Mouse (Mus musculus) MEL (cell line): ENCODE measurements around the gene Rpain. TPM values are rescaled to one million over a fixed set of nuclear protein-coding genes. Genes with fewer than 3 reads are reported as not detected.

Experiments
- DNase-seq: peaks from one replicate; pipeline ENCODE4 v3.0.0; 2011; ENCODE audit warnings: low read depth, low spot score
- H3K27ac ChIP-seq: 2 replicates; pipeline ENCODE4 v1.5.1; 2012; ENCODE audit warnings: low read depth, mild to moderate bottlenecking, control low read depth, low read length, moderate library complexity; ENCODE audit not compliant: control insufficient read depth
- H3K27me3 ChIP-seq, 2 experiments: fragments of 150-350 bp in 1 of 2; sonication (generic) in 1 of 2; 2 replicates each; pipeline ENCODE4 v1.6.1; 2012; ENCODE audit warnings: low read length in 2 of 2, mild to moderate bottlenecking in 2 of 2, improper control_type of control experiment in 1 of 2, moderate library complexity in 1 of 2; ENCODE audit not compliant: insufficient read depth in 2 of 2, control insufficient read depth in 1 of 2
- H3K36me3 ChIP-seq, 2 experiments: 2 replicates each; pipeline ENCODE4 v1.6.1; 2012 to 2014; ENCODE audit warnings: low read length in 2 of 2, improper control_type of control experiment in 1 of 2, inconsistent platforms in 1 of 2, mild to moderate bottlenecking in 1 of 2; ENCODE audit not compliant: insufficient read depth in 2 of 2, control insufficient read depth in 1 of 2
- H3K4me1 ChIP-seq, 2 experiments: fragments of 150-350 bp in 1 of 2; sonication (generic) in 1 of 2; 2 replicates each; pipeline ENCODE4 v1.6.1; 2012; ENCODE audit warnings: low read length in 2 of 2, improper control_type of control experiment in 1 of 2, mild to moderate bottlenecking in 1 of 2; ENCODE audit not compliant: insufficient read depth in 2 of 2, control insufficient read depth in 1 of 2
- H3K4me3 ChIP-seq, 2 experiments: fragments of 150-350 bp in 1 of 2; sonication (generic) in 1 of 2; 2 replicates each; pipeline ENCODE4 v1.5.1; 2012; ENCODE audit warnings: low read depth in 2 of 2, low read length in 2 of 2, mild to moderate bottlenecking in 2 of 2, moderate library complexity in 2 of 2, control low read depth in 1 of 2, improper control_type of control experiment in 1 of 2; ENCODE audit not compliant: control insufficient read depth in 1 of 2, insufficient read depth in 1 of 2
- H3K79me2 ChIP-seq: 2 replicates; pipeline ENCODE4 v1.6.1; 2012; ENCODE audit warnings: mild to moderate bottlenecking, low read length, moderate library complexity; ENCODE audit not compliant: control insufficient read depth, poor library complexity, insufficient read depth
- H3K9ac ChIP-seq: 2 replicates; pipeline ENCODE4 v1.6.1; 2012; ENCODE audit warnings: low read depth, mild to moderate bottlenecking, control low read depth, low read length, moderate library complexity; ENCODE audit not compliant: control insufficient read depth, poor library complexity, severe bottlenecking
- H3K9me3 ChIP-seq: fragments of 150-350 bp; sonication (generic); replicated peaks from 2 replicates; pipeline ENCODE4 v1.6.1; 2012; ENCODE audit warnings: mild to moderate bottlenecking, low read length, improper control_type of control experiment, moderate library complexity; ENCODE audit not compliant: insufficient read depth
- CHD1 ChIP-seq: IDR thresholded peaks from 2 replicates; pipeline ENCODE4 v1.6.1; 2012; ENCODE audit warnings: low read depth, mild to moderate bottlenecking, inconsistent platforms, low read length, improper control_type of control experiment
- CTCF ChIP-seq, 3 experiments: IDR thresholded peaks in 2 of 3; conservative IDR thresholded peaks in 1 of 3; 2 replicates each; pipeline ENCODE4 v1.5.1; 2011 to 2012; ENCODE audit warnings: low read length in 3 of 3, low read depth in 2 of 3, mild to moderate bottlenecking in 2 of 3, improper control_type of control experiment in 1 of 3, inconsistent platforms in 1 of 3, mixed read lengths in 1 of 3, moderate library complexity in 1 of 3; ENCODE audit not compliant: control insufficient read depth in 1 of 3, insufficient read depth in 1 of 3, poor library complexity in 1 of 3, severe bottlenecking in 1 of 3
- ELF1 ChIP-seq: IDR thresholded peaks from 2 replicates; pipeline ENCODE4 v1.6.1; 2014; ENCODE audit warnings: low read depth, mild to moderate bottlenecking, inconsistent platforms, low read length, improper control_type of control experiment, moderate library complexity
- EP300 ChIP-seq, 2 experiments: IDR thresholded peaks; 2 replicates each; pipeline ENCODE4 v1.6.1; 2011; ENCODE audit warnings: improper control_type of control experiment in 2 of 2, low read length in 2 of 2, low read depth in 1 of 2, mild to moderate bottlenecking in 1 of 2
- ETS1 ChIP-seq: IDR thresholded peaks from 2 replicates; pipeline ENCODE4 v1.6.1; 2012; ENCODE audit warnings: low read depth, mild to moderate bottlenecking, inconsistent platforms, low read length, improper control_type of control experiment, moderate library complexity
- GABPA ChIP-seq: IDR thresholded peaks from 2 replicates; pipeline ENCODE4 v1.6.1; 2012; ENCODE audit warnings: low read depth, mild to moderate bottlenecking, inconsistent platforms, low read length, improper control_type of control experiment, moderate library complexity
- GATA1 ChIP-seq: IDR thresholded peaks from 2 replicates; pipeline ENCODE4 v1.6.1; 2011; ENCODE audit warnings: low read depth, low read length, improper control_type of control experiment
- MAFK ChIP-seq: IDR thresholded peaks from 2 replicates; pipeline ENCODE4 v1.6.1; 2011; ENCODE audit warnings: low read depth, mild to moderate bottlenecking, low read length, improper control_type of control experiment, borderline replicate concordance
- MAZ ChIP-seq: IDR thresholded peaks from 2 replicates; pipeline ENCODE4 v1.6.1; 2012; ENCODE audit warnings: low read depth, mild to moderate bottlenecking, inconsistent platforms, low read length, improper control_type of control experiment
- MXI1 ChIP-seq: IDR thresholded peaks from 2 replicates; pipeline ENCODE4 v1.6.1; 2011; ENCODE audit warnings: mild to moderate bottlenecking, low read depth, low read length, improper control_type of control experiment
- MYB ChIP-seq: IDR thresholded peaks from 2 replicates; pipeline ENCODE4 v1.6.1; 2011; ENCODE audit warnings: mild to moderate bottlenecking, low read depth, low read length, improper control_type of control experiment
- MYC ChIP-seq: IDR thresholded peaks from 2 replicates; pipeline ENCODE4 v1.6.1; 2011; ENCODE audit warnings: low read depth, mild to moderate bottlenecking, low read length, improper control_type of control experiment, moderate library complexity
- NELFE ChIP-seq: IDR thresholded peaks from 2 replicates; pipeline ENCODE4 v1.6.1; 2011; ENCODE audit warnings: low read depth, low read length, improper control_type of control experiment
- NRF1 ChIP-seq: IDR thresholded peaks from 2 replicates; pipeline ENCODE4 v1.6.1; 2014; ENCODE audit warnings: low read depth, mild to moderate bottlenecking, inconsistent platforms, low read length, improper control_type of control experiment, moderate library complexity; ENCODE audit not compliant: poor library complexity, insufficient read depth, severe bottlenecking
- POLR2A ChIP-seq, 2 experiments: IDR thresholded peaks; 2 replicates each; pipeline ENCODE4 v1.6.1; 2011 to 2012; ENCODE audit warnings: low read length in 2 of 2, mild to moderate bottlenecking in 2 of 2, control low read depth in 1 of 2, improper control_type of control experiment in 1 of 2, low read depth in 1 of 2, moderate library complexity in 1 of 2; ENCODE audit not compliant: control insufficient read depth in 1 of 2, insufficient read depth in 1 of 2, poor library complexity in 1 of 2
- POLR2AphosphoS2 ChIP-seq: IDR thresholded peaks from 2 replicates; pipeline ENCODE4 v1.6.1; 2011; ENCODE audit warnings: low read length, improper control_type of control experiment
- POLR2AphosphoS5 ChIP-seq: IDR thresholded peaks from 2 replicates; pipeline ENCODE4 v1.6.1; 2012; ENCODE audit warnings: low read depth, borderline replicate concordance, mild to moderate bottlenecking, inconsistent platforms, low read length, moderate library complexity, mixed read lengths
- RAD21 ChIP-seq: IDR thresholded peaks from 2 replicates; pipeline ENCODE4 v1.6.1; 2011; ENCODE audit warnings: mild to moderate bottlenecking, low read depth, low read length, improper control_type of control experiment
- SIN3A ChIP-seq: IDR thresholded peaks from 2 replicates; pipeline ENCODE4 v1.6.1; 2012; ENCODE audit warnings: low read length, improper control_type of control experiment, inconsistent platforms
- TAL1 ChIP-seq: IDR thresholded peaks from 2 replicates; pipeline ENCODE4 v1.6.1; 2012; ENCODE audit warnings: mild to moderate bottlenecking, inconsistent platforms, low read length, moderate library complexity, mixed read lengths
- TCF12 ChIP-seq: IDR thresholded peaks from 2 replicates; pipeline ENCODE4 v1.6.1; 2014; ENCODE audit warnings: low read depth, mild to moderate bottlenecking, inconsistent platforms, low read length, improper control_type of control experiment, moderate library complexity
- USF1 ChIP-seq: IDR thresholded peaks from 2 replicates; pipeline ENCODE4 v1.6.1; 2014; ENCODE audit warnings: low read depth, mild to moderate bottlenecking, inconsistent platforms, low read length, improper control_type of control experiment, moderate library complexity
- USF2 ChIP-seq, 2 experiments: IDR thresholded peaks; 2 replicates each; pipeline ENCODE4 v1.6.1; 2011 to 2012; ENCODE audit warnings: improper control_type of control experiment in 2 of 2, low read length in 2 of 2, borderline replicate concordance in 1 of 2, inconsistent platforms in 1 of 2, low read depth in 1 of 2, mild to moderate bottlenecking in 1 of 2; ENCODE audit not compliant: insufficient read depth in 1 of 2
- ZKSCAN1 ChIP-seq: IDR thresholded peaks from 2 replicates; pipeline ENCODE4 v1.6.1; 2012; ENCODE audit warnings: low read depth, mild to moderate bottlenecking, inconsistent platforms, low read length, improper control_type of control experiment, moderate library complexity
- ZNF384 ChIP-seq: IDR thresholded peaks from 2 replicates; pipeline ENCODE4 v1.6.1; 2012; ENCODE audit warnings: low read depth, mild to moderate bottlenecking, inconsistent platforms, low read length, improper control_type of control experiment
- polyA plus RNA-seq, 2 experiments: library from polyadenylated mRNA; stranded (reverse) in 1 of 2; unstranded in 1 of 2; fragments of >175 nt in 1 of 2; fragments of >200 nt in 1 of 2; gene quantifications; 2 replicates each; pipeline versions ENCODE4 v1.2.1 to v1.2.4; 2012; ENCODE audit warnings: low replicate concordance in 2 of 2, low read depth in 1 of 2; ENCODE audit not compliant: insufficient read length in 2 of 2, insufficient read depth in 1 of 2, missing spikeins in 1 of 2
- total RNA-seq: library from RNA; depleted of rRNA; stranded (reverse); fragments of 300-350 nt; gene quantifications from 2 replicates; pipeline ENCODE4 v1.2.3, GENCODE M21; 2012

The Rpain gene
- total and polyA plus RNA-seq, 3 experiments: 60.8 to 93.5 TPM; not detected in 1

DNA sequence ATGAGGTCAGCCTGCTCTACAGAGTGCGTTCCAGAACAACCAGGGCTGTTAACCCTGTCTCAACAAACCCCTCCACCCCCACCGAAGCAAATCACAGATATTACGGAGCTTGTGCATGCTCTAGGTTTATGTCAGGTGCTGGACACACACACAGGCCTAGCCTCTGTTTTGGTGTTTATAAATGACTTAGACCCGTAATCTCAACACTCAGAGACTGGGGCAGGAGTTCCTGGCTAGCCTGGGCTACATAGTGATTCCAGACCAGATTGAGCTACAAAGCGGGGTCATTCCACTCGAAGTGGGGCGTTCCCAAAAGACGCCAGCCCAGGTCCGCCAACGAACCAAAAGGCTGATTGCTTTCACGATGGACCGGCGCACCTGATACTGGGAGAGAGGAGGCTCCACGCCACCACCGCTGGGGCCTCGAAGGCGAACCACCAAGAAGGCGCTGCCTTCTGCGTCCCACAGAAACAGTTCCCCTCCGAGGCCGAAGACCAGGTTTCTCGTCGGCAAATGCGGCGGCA, 680 bp upstream of the Rpain start:
- no peak for TF ChIP-seq MAZ
- no peak for TF ChIP-seq CTCF (IDR thresholded peaks at IDR 0.05 in 2 of 3, conservative IDR thresholded peaks at IDR 0.05 in 1 of 3; ENCODE audit: control insufficient read depth in 1 of 3, insufficient read depth in 1 of 3, low read depth in 2 of 3, low read length in 3 of 3, poor library complexity in 1 of 3, severe bottlenecking in 1 of 3)
- peak; percentile 54; the same call in 1 of the 2 replicates for TF ChIP-seq MXI1
- TF ChIP-seq NELFE: no peak
- no peak; the same call in 1 of the 2 replicates for TF ChIP-seq SIN3A
- 0 out of 2 replicates have a peak, but pooled peaks have one; percentile 3 for TF ChIP-seq ETS1
- no peak for TF ChIP-seq MAFK
- no peak for TF ChIP-seq ZNF384
- TF ChIP-seq POLR2AphosphoS5: no peak
- no peak for TF ChIP-seq POLR2AphosphoS2
- TF ChIP-seq CHD1: peak; percentile 76; the same call in 1 of the 2 replicates
- no peak for DNase-seq
- H3K27ac ChIP-seq: peak overlapping the region; percentile 62
- peaks cover 17 to 20% of the 10 kb centered on the region in 2 experiments for H3K36me3 ChIP-seq
- peak overlapping the region; percentile 87 for H3K9ac ChIP-seq
- H3K4me1 ChIP-seq: peaks cover 7 to 14% of the 10 kb centered on the region in 2 experiments
- H3K4me3 ChIP-seq: peak overlapping the region; percentile 73 to 91
- H3K27me3 ChIP-seq: no peaks in the 10 kb centered on the region
- H3K9me3 ChIP-seq: no peaks in the 10 kb centered on the region
- peaks cover 21% of the 10 kb centered on the region for H3K79me2 ChIP-seq

DNA sequence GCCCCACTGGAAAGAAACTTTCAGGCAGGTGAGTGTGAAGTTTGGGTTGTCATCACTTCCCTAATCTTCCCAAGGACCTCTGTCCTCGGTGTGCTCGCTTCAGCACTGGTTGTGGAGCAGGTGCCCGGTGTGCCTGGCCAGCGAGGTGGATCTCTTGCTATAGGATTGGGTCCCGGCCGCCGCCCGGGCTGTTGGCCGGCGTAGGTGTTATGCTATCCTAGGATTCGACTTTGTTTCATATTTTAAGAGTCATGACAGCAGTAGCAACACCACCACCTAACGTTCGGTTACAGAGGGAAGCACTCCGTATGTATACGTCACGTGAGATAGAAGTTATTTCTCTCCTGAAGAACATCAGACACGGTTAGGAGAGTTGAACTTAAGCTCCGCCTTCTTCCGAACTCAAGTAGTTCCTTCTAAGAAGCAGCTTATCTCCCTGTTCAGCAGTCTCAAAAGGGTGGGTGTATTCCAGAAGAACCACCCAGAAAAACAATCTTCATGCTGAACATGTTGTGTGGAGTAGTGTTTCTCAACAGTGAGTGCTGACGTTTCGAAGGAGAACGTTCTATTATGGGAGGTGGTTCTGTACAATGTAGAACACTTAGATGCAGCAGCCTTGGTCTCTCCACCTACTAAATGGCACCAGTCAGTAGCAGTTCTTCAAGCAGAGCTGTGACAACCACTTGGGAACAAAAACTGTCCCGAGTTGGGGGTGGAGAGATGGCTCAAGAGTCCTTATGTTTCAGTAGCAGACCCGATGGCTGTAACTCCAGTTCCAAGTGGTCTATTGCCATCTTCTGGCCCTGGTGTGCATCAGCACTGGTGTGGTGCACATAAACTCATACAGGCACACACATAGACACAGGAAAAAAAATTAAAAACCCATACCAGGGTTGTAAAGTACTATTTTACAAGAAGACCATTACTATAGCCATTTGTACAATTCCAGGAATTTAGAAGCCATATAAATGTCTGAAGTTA, 837 bp downstream of the Rpain start:
- Histone ChIP-seq H3K4me1 (peaks cover 4 to 10% of the 10 kb centered on the region in 2 experiments; a peak in 3 of 4 replicates), H3K9ac (peak overlapping the region; percentile 80), H3K9me3 (no peaks in the 10 kb centered on the region), H3K27me3 (no peaks in the 10 kb centered on the region), H3K27ac (peak overlapping the region; percentile 92), H3K79me2 (peaks cover 21% of the 10 kb centered on the region), H3K36me3 (peaks cover 10 to 13% of the 10 kb centered on the region in 2 experiments), H3K4me3 (peak overlapping the region; percentile 70 to 81)
- peak; percentile 99 for DNase-seq
- TF ChIP-seq POLR2AphosphoS5 (no peak), TCF12 (peak; percentile 44; the same call in 1 of the 2 replicates), MYB (peak; percentile 37; the same call in 1 of the 2 replicates), USF1 (peak; percentile 91), POLR2A (IDR thresholded peaks at IDR 0.05; ENCODE audit: control insufficient read depth in 1 of 2, insufficient read depth in 1 of 2, low read depth in 1 of 2, low read length in 2 of 2, poor library complexity in 1 of 2) (peak; percentile 11 to 36; a peak in 2 of 4 replicates), MYC (peak; percentile 69; the same call in 1 of the 2 replicates), RAD21 (peak; percentile 3), ZNF384 (no peak), ELF1 (no peak), SIN3A (peak; percentile 85), MXI1 (peak; percentile 84), POLR2AphosphoS2 (0 out of 2 replicates have a peak, but pooled peaks have one; percentile 9), ZKSCAN1 (no peak), EP300 (IDR thresholded peaks at IDR 0.05; ENCODE audit: low read depth in 1 of 2, low read length in 2 of 2) (peak; percentile 66 to 76; a peak in 3 of 4 replicates), GABPA (no peak), GATA1 (peak; percentile 93), TAL1 (peak; percentile 65), USF2 (IDR thresholded peaks at IDR 0.05; ENCODE audit: borderline replicate concordance in 1 of 2, insufficient read depth in 1 of 2, low read depth in 1 of 2, low read length in 2 of 2) (0 out of 4 replicates have a peak, but pooled peaks of 1 of the 2 experiments have one; percentile 41), CTCF (IDR thresholded peaks at IDR 0.05 in 2 of 3, conservative IDR thresholded peaks at IDR 0.05 in 1 of 3; ENCODE audit: control insufficient read depth in 1 of 3, insufficient read depth in 1 of 3, low read depth in 2 of 3, low read length in 3 of 3, poor library complexity in 1 of 3, severe bottlenecking in 1 of 3) (peak; percentile 35 to 60 (median 52)), NRF1 (no peak)
